Mouse (Mus musculus): ENCODE results near the gene Pbld2. TPM values are rescaled to one million over a fixed set of nuclear protein-coding genes. Genes with fewer than 3 reads are reported as not detected.
"Not testable (repeated sequence)": the region's sequence is repeated elsewhere in the genome, so short reads cannot be mapped to it uniquely, and the experiment has no call there.

Gene Pbld2
- polyA plus RNA-seq, 1 experiment from 2014 or later: 0.52 TPM

GRCm38 (mm10) chr10:63051267-63051666 lies 27.2 kb downstream of the Pbld2 start:
- no peaks in the 10 kb centered on the region for H3K27me3 ChIP-seq
- H3K9ac ChIP-seq: no peak overlapping the region
- WGBS: 61% methylated on average over 7 of the region's 7 CpGs
- H3K4me1 ChIP-seq: 0 out of 2 replicates have a peak, but pooled peaks cover 4% of the 10 kb centered on the region
- no peak overlapping the region for H3K4me2 ChIP-seq (replicated peaks)
- no peak overlapping the region for H3K4me3 ChIP-seq
- no peak overlapping the region for H3K27ac ChIP-seq
- no peaks in the 10 kb centered on the region for H3K9me3 ChIP-seq
- ATAC-seq (ENCODE audit: insufficient number of reproducible peaks, insufficient read depth, low FRiP score, low TSS enrichment): no peak
- no peaks in the 10 kb centered on the region for H3K36me3 ChIP-seq

GRCm38 (mm10) chr10:63052011-63052410 lies 27.9 kb downstream of the Pbld2 start:
- WGBS: 75% methylated on average over 6 of the region's 6 CpGs
- no peak overlapping the region for H3K9ac ChIP-seq
- no peaks in the 10 kb centered on the region for H3K27me3 ChIP-seq
- no peaks in the 10 kb centered on the region for H3K36me3 ChIP-seq
- H3K4me1 ChIP-seq: 0 out of 2 replicates have a peak, but pooled peaks cover 4% of the 10 kb centered on the region
- H3K27ac ChIP-seq: no peak overlapping the region
- no peak for ATAC-seq (ENCODE audit: insufficient number of reproducible peaks, insufficient read depth, low FRiP score, low TSS enrichment)
- no peak overlapping the region for H3K4me2 ChIP-seq (replicated peaks)
- no peak overlapping the region for H3K4me3 ChIP-seq
- no peaks in the 10 kb centered on the region for H3K9me3 ChIP-seq

- Histone ChIP-seq H3K4me2 (replicated peaks) (no peak overlapping the region), H3K9me3 (no peaks in the 10 kb centered on the region), H3K36me3 (no peaks in the 10 kb centered on the region), H3K27me3 (no peaks in the 10 kb centered on the region), H3K9ac (no peak overlapping the region), H3K27ac (no peak overlapping the region), H3K4me3 (no peak overlapping the region), H3K4me1 (0 out of 2 replicates have a peak, but pooled peaks cover 4% of the 10 kb centered on the region)
- ATAC-seq (ENCODE audit: insufficient number of reproducible peaks, insufficient read depth, low FRiP score, low TSS enrichment): no peak
- WGBS: 58% methylated on average over 6 of the region's 6 CpGs
Measured at GRCm38 (mm10) chr10:63053007-63053406, 28.9 kb downstream of the Pbld2 start.

GRCm38 (mm10) chr10:63054071-63054470 lies 30.0 kb downstream of the Pbld2 start:
- not testable (repeated sequence) for H3K27me3 ChIP-seq; ATAC-seq (ENCODE audit: insufficient number of reproducible peaks, insufficient read depth, low FRiP score, low TSS enrichment); H3K9ac ChIP-seq; H3K9me3 ChIP-seq; H3K36me3 ChIP-seq; H3K4me1 ChIP-seq; H3K4me3 ChIP-seq; H3K27ac ChIP-seq; H3K4me2 ChIP-seq (replicated peaks)
- WGBS: 89% methylated on average over 6 of the region's 6 CpGs

- WGBS: 75% methylated on average over 2 of the region's 2 CpGs
- Histone ChIP-seq H3K9ac (no peak overlapping the region), H3K36me3 (no peaks in the 10 kb centered on the region), H3K27ac (no peak overlapping the region), H3K9me3 (no peaks in the 10 kb centered on the region), H3K4me2 (replicated peaks) (no peak overlapping the region), H3K27me3 (no peaks in the 10 kb centered on the region), H3K4me1 (0 out of 2 replicates have a peak, but pooled peaks cover 4% of the 10 kb centered on the region), H3K4me3 (no peak overlapping the region)
- ATAC-seq (ENCODE audit: insufficient number of reproducible peaks, insufficient read depth, low FRiP score, low TSS enrichment): no peak
Measured at GRCm38 (mm10) chr10:63054586-63054985, 30.5 kb downstream of the Pbld2 start.

GRCm38 (mm10) chr10:63056966-63057750 lies 33.0 kb downstream of the Pbld2 start:
- no peak overlapping the region for H3K4me3 ChIP-seq
- no peak overlapping the region for H3K4me2 ChIP-seq (replicated peaks)
- no peak overlapping the region for H3K9ac ChIP-seq
- 0 out of 2 replicates have a peak, but pooled peaks cover 4% of the 10 kb centered on the region for H3K4me1 ChIP-seq
- H3K36me3 ChIP-seq: no peaks in the 10 kb centered on the region
- ATAC-seq (ENCODE audit: insufficient number of reproducible peaks, insufficient read depth, low FRiP score, low TSS enrichment): peak; percentile 35; the same call in 1 of the 2 replicates
- 37% methylated on average over 24 of the region's 24 CpGs for WGBS
- H3K27ac ChIP-seq: no peak overlapping the region
- H3K27me3 ChIP-seq: no peaks in the 10 kb centered on the region
- H3K9me3 ChIP-seq: no peaks in the 10 kb centered on the region

GRCm38 (mm10) chr10:63059862-63060261 lies 35.7 kb downstream of the Pbld2 start, which contains the start of gene Pbld1:
Gene Pbld1 (plus strand): TSS chr10:63060162.
- Histone ChIP-seq H3K27me3 (no peaks in the 10 kb centered on the region), H3K4me2 (replicated peaks) (no peak within 1 kb of the TSS), H3K9ac (no peak within 1 kb of the TSS), H3K4me1 (no peaks in the 10 kb centered on the region), H3K4me3 (no peak within 1 kb of the TSS), H3K36me3 (no peaks in the 10 kb centered on the region), H3K27ac (no peak within 1 kb of the TSS), H3K9me3 (no peaks in the 10 kb centered on the region)
- ATAC-seq (ENCODE audit: insufficient number of reproducible peaks, insufficient read depth, low FRiP score, low TSS enrichment): no peak
- WGBS: 86% methylated on average over 2 of the region's 2 CpGs

GRCm38 (mm10) chr10:63060406-63060805 lies 36.3 kb downstream of the Pbld2 start:
- Histone ChIP-seq H3K4me2 (replicated peaks) (no peak overlapping the region), H3K9me3 (no peaks in the 10 kb centered on the region), H3K9ac (no peak overlapping the region), H3K4me3 (no peak overlapping the region), H3K27me3 (no peaks in the 10 kb centered on the region), H3K4me1 (no peaks in the 10 kb centered on the region), H3K36me3 (no peaks in the 10 kb centered on the region), H3K27ac (no peak overlapping the region)
- WGBS: 78% methylated on average over 11 of the region's 11 CpGs
- ATAC-seq (ENCODE audit: insufficient number of reproducible peaks, insufficient read depth, low FRiP score, low TSS enrichment): no peak

- H3K4me1 ChIP-seq: no peaks in the 10 kb centered on the region
- H3K9me3 ChIP-seq: no peaks in the 10 kb centered on the region
- no peak overlapping the region for H3K4me2 ChIP-seq (replicated peaks)
- 64% methylated on average over 12 of the region's 12 CpGs for whole genome bisulfite sequencing
- H3K27me3 ChIP-seq: no peaks in the 10 kb centered on the region
- H3K4me3 ChIP-seq: no peak overlapping the region
- no peak overlapping the region for H3K9ac ChIP-seq
- H3K36me3 ChIP-seq: no peaks in the 10 kb centered on the region
- H3K27ac ChIP-seq: no peak overlapping the region
- no peak for ATAC-seq (ENCODE audit: insufficient number of reproducible peaks, insufficient read depth, low FRiP score, low TSS enrichment)
Measured at GRCm38 (mm10) chr10:63061266-63061665, 37.2 kb downstream of the Pbld2 start.

GRCm38 (mm10) chr10:63062696-63063095 lies 38.6 kb downstream of the Pbld2 start:
- WGBS: 90% methylated on average over 5 of the region's 5 CpGs
- H3K27me3 ChIP-seq: no peaks in the 10 kb centered on the region

GRCm38 (mm10) chr10:63063365-63063764 lies 39.2 kb downstream of the Pbld2 start:
- Histone ChIP-seq H3K4me3 (no peak overlapping the region), H3K27me3 (no peaks in the 10 kb centered on the region), H3K9ac (no peak overlapping the region), H3K9me3 (no peaks in the 10 kb centered on the region), H3K36me3 (no peaks in the 10 kb centered on the region), H3K27ac (no peak overlapping the region), H3K4me1 (no peaks in the 10 kb centered on the region), H3K4me2 (replicated peaks) (no peak overlapping the region)
- ATAC-seq (ENCODE audit: insufficient number of reproducible peaks, insufficient read depth, low FRiP score, low TSS enrichment): no peak
- 72% methylated on average over 7 of the region's 7 CpGs for WGBS

More at GRCm38 (mm10) chr10:63062696-63063095, 38.6 kb downstream of the Pbld2 start:
- Histone ChIP-seq H3K9me3 (no peaks in the 10 kb centered on the region), H3K9ac (no peak overlapping the region), H3K4me1 (no peaks in the 10 kb centered on the region), H3K27ac (no peak overlapping the region), H3K4me2 (replicated peaks) (no peak overlapping the region), H3K4me3 (no peak overlapping the region), H3K36me3 (no peaks in the 10 kb centered on the region)
- ATAC-seq (ENCODE audit: insufficient number of reproducible peaks, insufficient read depth, low FRiP score, low TSS enrichment): no peak

GRCm38 (mm10) chr10:63064516-63064915 lies 40.4 kb downstream of the Pbld2 start:
- no peak overlapping the region for H3K27ac ChIP-seq
- H3K27me3 ChIP-seq: no peaks in the 10 kb centered on the region
- H3K4me3 ChIP-seq: no peak overlapping the region
- no peaks in the 10 kb centered on the region; the same call in 1 of the 2 replicates for H3K9me3 ChIP-seq
- 81% methylated on average over 9 of the region's 9 CpGs for WGBS
- no peak overlapping the region for H3K9ac ChIP-seq
- H3K4me1 ChIP-seq: no peaks in the 10 kb centered on the region
- no peak for ATAC-seq (ENCODE audit: insufficient number of reproducible peaks, insufficient read depth, low FRiP score, low TSS enrichment)
- no peak overlapping the region for H3K4me2 ChIP-seq (replicated peaks)
- H3K36me3 ChIP-seq: no peaks in the 10 kb centered on the region

All from embryonic facial prominence, embryonic 12.5 days (tissue).